ENCODE assay signal across 8 mouse cellular contexts in the genomic region with DNA sequence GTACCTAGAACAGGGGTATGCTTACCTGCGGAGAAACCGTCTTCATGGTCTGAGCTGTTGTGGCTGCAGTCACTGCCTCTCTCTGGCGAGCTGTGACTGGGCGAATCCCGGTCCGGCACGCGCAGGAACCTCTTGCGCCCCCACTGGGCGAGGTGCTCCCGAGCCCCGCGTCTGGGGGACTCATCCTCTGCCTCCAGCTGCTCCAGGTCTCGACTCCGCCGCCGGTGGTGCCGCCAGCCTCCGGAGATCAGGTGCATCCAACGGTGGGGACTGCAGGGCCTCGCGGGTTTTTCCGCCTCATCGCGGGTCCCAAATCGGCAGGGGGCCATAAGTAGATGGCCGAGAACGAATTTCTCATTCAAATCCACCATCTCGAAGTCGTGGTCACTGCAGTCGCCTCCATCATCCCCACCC. TPM values are rescaled to one million over a fixed set of nuclear protein-coding genes. Genes with fewer than 3 reads are reported as not detected.
DNase-seq lines count a peak whose midpoint lies in the region; ATAC-seq and TF ChIP-seq lines count a peak whose summit lies in the region.

Gene Abr (minus strand): TSS at position 163 of the 414 bp plus-strand sequence.

- TF ChIP-seq POLR2A in heart, adult 2 months (IDR thresholded peaks at IDR 0.05; ENCODE audit: insufficient read depth, low read depth, low read length): no peak
- no peak for TF ChIP-seq POLR2A in limb, embryonic 14.5 days (IDR thresholded peaks at IDR 0.05; ENCODE audit: borderline replicate concordance, extremely low read depth, insufficient read depth, insufficient read length)

- H3K9me3 ChIP-seq in limb, embryonic 14.5 days (ENCODE audit: control insufficient read depth, low read length): no peaks in the 10 kb centered on the region
- H3K9me3 ChIP-seq in midbrain, embryonic 15.5 days: no peaks in the 10 kb centered on the region

- no peaks in the 10 kb centered on the region for H3K79me2 ChIP-seq in heart, adult 2 months (replicated peaks; ENCODE audit: control insufficient read depth, insufficient read depth, low read length)

- peak; percentile 27 for DNase-seq in layer of hippocampus, adult 11-12 months (ENCODE audit: low spot score)
- no peak for DNase-seq in layer of hippocampus, adult 9-11 months
- peak; percentile 29 to 54 for DNase-seq in cerebellum, postnatal 4 days (ENCODE audit: low spot score in 2 of 2)
- peak in 1 of 2 experiments; percentile 41 for DNase-seq in heart, adult 2 months
- peak; percentile 16 for DNase-seq in kidney, adult 11 months
- no peak for DNase-seq in limb, embryonic 14.5 days (ENCODE audit: low spot score)
- peak; percentile 70 for DNase-seq in testis, postnatal 10 days (ENCODE audit: low spot score)

- H3K27me3 ChIP-seq in heart, adult 2 months (ENCODE audit: control insufficient read depth, insufficient read depth, low read length): peaks cover 4% of the 10 kb centered on the region; the same call in 1 of the 2 replicates
- H3K27me3 ChIP-seq in limb, embryonic 14.5 days (ENCODE audit: control insufficient read depth, insufficient read depth, low read length): peaks cover 8% of the 10 kb centered on the region; the same call in 1 of the 2 replicates
- peaks cover 20% of the 10 kb centered on the region for H3K27me3 ChIP-seq in midbrain, embryonic 15.5 days (replicated peaks)

- TF ChIP-seq CTCF in heart, adult 2 months (IDR thresholded peaks at IDR 0.05): peak; percentile 36

- H3K4me2 ChIP-seq in limb, embryonic 14.5 days (replicated peaks; ENCODE audit: low read depth, low read length, severe bottlenecking): peak within 1 kb of the TSS; percentile 94
- peak within 1 kb of the TSS; percentile 100 for H3K4me2 ChIP-seq in midbrain, embryonic 15.5 days

- intact Hi-C loops in heart, adult 2 months (cut with DNase I): no loop called here

- H3K9ac ChIP-seq in heart, adult 2 months (ENCODE audit: low read depth, low read length): peak within 1 kb of the TSS; percentile 53
- peak within 1 kb of the TSS; percentile 61 for H3K9ac ChIP-seq in limb, embryonic 14.5 days (ENCODE audit: low read depth, low read length, severe bottlenecking)
- peak within 1 kb of the TSS; percentile 40 for H3K9ac ChIP-seq in midbrain, embryonic 15.5 days

- no peaks in the 10 kb centered on the region for H3K36me3 ChIP-seq in heart, adult 2 months (ENCODE audit: control insufficient read depth, insufficient read depth, low read length)
- H3K36me3 ChIP-seq in limb, embryonic 14.5 days (ENCODE audit: control insufficient read depth, insufficient read depth, low read length): no peaks in the 10 kb centered on the region
- no peaks in the 10 kb centered on the region for H3K36me3 ChIP-seq in midbrain, embryonic 15.5 days (replicated peaks)

- no peaks in the 10 kb centered on the region for H3K4me1 ChIP-seq in heart, adult 2 months (ENCODE audit: control insufficient read depth, insufficient read depth, low read length)
- peaks cover 12% of the 10 kb centered on the region for H3K4me1 ChIP-seq in limb, embryonic 14.5 days (ENCODE audit: control insufficient read depth, insufficient read depth, low read length)
- H3K4me1 ChIP-seq in midbrain, embryonic 15.5 days: peaks cover 23% of the 10 kb centered on the region

- H3K4me3 ChIP-seq in heart, adult 2 months: peak within 1 kb of the TSS; percentile 56
- peak within 1 kb of the TSS; percentile 69 for H3K4me3 ChIP-seq in limb, embryonic 14.5 days (replicated peaks; ENCODE audit: low read length)
- peak within 1 kb of the TSS; percentile 57 for H3K4me3 ChIP-seq in midbrain, embryonic 15.5 days

- H3K27ac ChIP-seq in heart, adult 2 months: no peak within 1 kb of the TSS
- no peak within 1 kb of the TSS for H3K27ac ChIP-seq in limb, embryonic 14.5 days (replicated peaks; ENCODE audit: low read depth, low read length)
- H3K27ac ChIP-seq in midbrain, embryonic 15.5 days: no peak within 1 kb of the TSS

- ATAC-seq in limb, embryonic 14.5 days (ENCODE audit: low FRiP score, low read depth): no peak
- peak; percentile 23; the same call in 1 of the 2 replicates for ATAC-seq in midbrain, embryonic 15.5 days (replicated peaks)

- TF ChIP-seq EP300 in heart, adult 2 months (IDR thresholded peaks at IDR 0.05; ENCODE audit: insufficient read depth, low read depth, low read length): no peak

- WGBS in heart, adult 2 months: 1% methylated on average over 31 of the region's 31 CpGs
- WGBS in limb, embryonic 14.5 days: under 1% methylated on average over 24 of the region's 31 CpGs
- under 1% methylated on average over 31 of the region's 31 CpGs for WGBS in midbrain, embryonic 15.5 days

RNA-seq across cellular contexts. Expression of gene Abr, which starts in this region (rescaled TPM):
- total RNA-seq in heart, adult 2 months (2021): 10 to 100 TPM; 23.4 to 32.2 TPM
- 26.6 and 37.5 TPM in 2 replicates for polyA plus RNA-seq in heart, adult 2 months (2012; rRNA removed)
- 67.5 and 82.3 TPM in 2 replicates for polyA plus RNA-seq in limb, embryonic 14.5 days (2012; rRNA removed)
- polyA plus RNA-seq in limb, embryonic 14.5 days (2014; fragmentation: Nextera tagmentation; extraction: Ambion mirVana): 39.7 and 44.5 TPM in 2 replicates
- 127 and 128 TPM in 2 replicates for polyA plus RNA-seq in midbrain, embryonic 15.5 days (2015; fragmentation: Nextera tagmentation; extraction: Ambion mirVana)

Comparison
In these comparisons a context has a peak if more than half of its experiments do, and no peak if none do; other contexts are left out.
1. DNase-seq: peak in layer of hippocampus, adult 11-12 months (single experiment), cerebellum, postnatal 4 days (2 of 2), kidney, adult 11 months (single experiment) and testis, postnatal 10 days (single experiment); none in layer of hippocampus, adult 9-11 months (single experiment) and limb, embryonic 14.5 days (single experiment).
2. Peak in every context shown above with its lines, with median percentiles within 50 percentile points of each other: H3K4me3 ChIP-seq and H3K9ac ChIP-seq.